Mouse (Mus musculus) megakaryocyte, embryonic 14.5 days (primary cell): ENCODE data around the gene Slc25a13.

Experiments
- FLI1 ChIP-seq: IDR thresholded peaks from 2 replicates; pipeline ENCODE4 v1.6.1; 2012; ENCODE audit warnings: low read length, inconsistent platforms, mixed read lengths
- GATA1 ChIP-seq: IDR thresholded peaks from 3 replicates; pipeline ENCODE4 v1.6.1; 2012; ENCODE audit warnings: mixed read lengths, low read length, inconsistent platforms, borderline replicate concordance

- TF ChIP-seq GATA1 = no peak
- TF ChIP-seq FLI1 = no peak
Observed at GRCm38 (mm10) chr6:6205599-6206165, 11.3 kb downstream of the Slc25a13 start.
